Mouse (Mus musculus) adrenal gland, postnatal 14 days (tissue): ENCODE measurements around the gene Ptprn2. TPM values are rescaled to one million over a fixed set of nuclear protein-coding genes. Genes with fewer than 3 reads are reported as not detected.
A peak's percentile ranks its signal among the peaks of the same experiment; 100 is the strongest.

ENCODE experiments used
- DNase-seq: peaks from one replicate; pipeline ENCODE4 v3.0.0; 2021; ENCODE audit warnings: mixed read lengths
- total RNA-seq: library from RNA; stranded (reverse); gene quantifications from 2 replicates; pipeline ENCODE4 v1.2.3, GENCODE M21; 2021

Ptprn2 gene
- total RNA-seq, 1 experiment from 2014 or later = 15.4 TPM

DNA sequence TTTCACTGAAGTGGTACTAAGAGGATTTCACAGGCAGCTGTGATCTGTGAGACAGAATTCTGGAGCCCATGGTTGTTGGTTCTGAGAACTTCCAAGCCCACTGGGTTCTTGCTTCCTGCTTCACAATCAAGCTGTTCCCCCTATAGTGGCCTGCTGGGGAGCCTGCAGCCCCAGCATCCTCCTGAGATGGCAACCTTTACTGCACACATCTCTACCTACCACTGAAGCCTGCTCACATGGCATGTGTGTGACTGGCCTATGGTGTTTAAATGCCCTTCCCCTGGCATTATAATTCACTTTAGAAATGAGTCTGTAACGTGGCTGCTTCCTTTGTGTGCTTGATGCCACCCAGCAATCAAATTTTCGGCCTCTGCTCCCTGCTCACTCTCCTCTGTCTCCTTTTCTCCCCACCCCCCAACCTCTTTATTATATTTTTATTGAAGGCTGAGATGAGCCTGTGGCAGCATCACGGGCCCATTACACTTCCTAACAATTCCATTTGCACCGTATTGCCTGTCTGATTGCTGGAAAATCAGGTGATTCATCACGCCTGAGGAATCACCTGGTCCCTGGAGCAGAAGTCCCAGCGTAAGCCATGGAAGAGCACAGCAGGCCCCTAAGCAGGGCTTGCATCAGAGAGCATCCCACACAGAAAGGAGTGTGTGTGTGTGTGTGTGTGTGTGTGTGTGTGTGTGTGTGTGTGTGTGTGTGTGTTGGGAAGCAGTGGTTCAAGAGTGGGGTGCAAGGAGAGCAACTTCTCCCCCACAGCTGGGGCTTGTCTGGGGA is 402.2 kb downstream of the Ptprn2 start:
- peak; percentile 5 for DNase-seq

DNA sequence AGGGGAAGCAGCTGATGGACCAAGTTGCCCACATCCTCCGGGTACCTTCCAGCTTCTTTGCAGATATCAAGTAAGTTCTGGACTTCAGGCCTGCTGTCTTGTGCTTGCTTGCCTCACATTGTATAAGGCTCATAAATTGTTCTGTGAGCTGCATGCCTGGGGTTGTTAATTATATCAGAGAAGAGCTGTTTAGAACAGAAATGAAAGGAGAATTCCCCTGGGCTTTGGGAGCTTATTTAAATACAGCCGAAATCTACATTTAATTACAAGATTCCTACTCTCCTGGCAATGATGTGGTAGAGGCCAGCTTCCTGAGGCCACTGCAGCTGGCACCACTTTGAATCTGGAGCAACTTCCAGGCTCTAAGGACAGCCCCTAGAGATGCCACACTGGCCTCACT is 403.3 kb downstream of the Ptprn2 start:
- no peak for DNase-seq

DNA sequence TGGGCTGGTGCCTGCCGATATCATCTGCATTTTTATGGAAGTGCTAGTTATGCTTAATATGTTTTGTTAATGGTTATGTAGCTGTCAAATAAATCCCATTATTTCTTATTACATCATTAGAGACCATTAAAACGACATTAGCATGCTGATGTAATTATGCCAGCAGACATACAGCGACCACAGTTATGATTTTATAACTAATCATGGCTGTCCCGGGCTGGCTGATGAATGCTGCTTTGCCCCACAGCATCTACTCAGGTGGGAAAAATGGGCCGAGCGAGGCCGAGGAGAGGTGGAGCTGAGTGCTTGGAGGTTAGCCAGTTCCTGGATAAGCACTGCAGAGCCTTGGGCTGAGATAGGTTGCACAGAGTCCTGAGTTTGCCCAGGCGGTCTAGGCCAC is 407.1 kb downstream of the Ptprn2 start:
- no peak for DNase-seq

DNA sequence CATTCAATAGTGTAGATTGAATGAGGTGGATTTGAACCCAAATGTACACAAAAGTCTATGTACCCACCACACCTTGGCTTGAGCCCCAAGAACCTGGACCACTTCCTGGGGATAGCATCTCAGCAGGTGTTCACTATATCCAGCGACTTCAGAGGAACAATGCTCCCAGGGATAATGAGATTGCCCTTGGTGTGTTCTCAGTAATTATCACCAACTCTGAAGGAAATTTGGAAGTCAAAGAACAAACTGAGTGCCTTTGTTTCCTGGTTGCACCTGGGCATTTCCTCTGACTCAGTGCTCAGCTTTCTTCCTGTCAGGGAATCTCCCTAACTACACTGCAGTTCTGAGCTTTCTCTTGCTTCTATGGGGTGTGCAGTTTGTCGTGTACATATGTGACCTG is 411.1 kb downstream of the Ptprn2 start:
- no peak for DNase-seq

DNA sequence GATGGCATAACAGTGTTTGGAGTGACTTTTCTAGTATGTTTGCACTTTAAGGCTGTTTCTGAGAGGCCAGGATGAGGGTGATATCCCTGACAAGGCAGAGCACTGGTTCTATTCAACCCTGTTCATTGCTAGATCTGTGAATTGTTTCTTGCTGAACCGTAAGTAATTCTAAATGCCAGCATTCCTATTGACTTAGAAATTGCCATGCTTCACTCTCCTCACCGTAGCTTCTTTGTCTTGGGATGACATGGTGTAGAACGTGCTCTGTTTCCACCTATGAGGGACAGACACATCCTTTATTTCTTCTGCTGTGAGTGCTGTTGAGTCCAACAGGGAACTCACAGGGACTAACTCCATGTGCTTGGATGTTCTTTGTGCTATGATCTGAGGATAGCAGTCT is 416.3 kb downstream of the Ptprn2 start:
- no peak for DNase-seq

DNA sequence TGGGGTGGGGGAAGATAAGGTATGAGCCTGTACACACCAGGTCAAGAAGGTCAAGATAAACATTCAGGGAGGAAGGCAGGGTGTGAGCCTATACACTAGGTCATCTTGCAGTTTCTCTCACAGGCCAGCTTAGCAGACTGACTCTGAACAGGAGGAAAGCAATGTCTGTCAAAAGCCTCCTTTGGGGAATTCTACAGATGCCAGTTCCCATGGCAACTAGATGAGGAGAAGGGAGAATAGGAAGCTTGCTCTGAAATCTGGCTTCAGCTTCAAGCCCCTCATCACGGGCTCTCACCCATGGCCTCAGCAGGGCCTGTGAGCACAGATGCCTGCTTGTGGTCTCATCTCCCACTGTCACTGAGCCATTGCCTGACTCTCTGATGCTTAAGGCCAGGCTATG is 421.9 kb downstream of the Ptprn2 start:
- DNase-seq = no peak

DNA sequence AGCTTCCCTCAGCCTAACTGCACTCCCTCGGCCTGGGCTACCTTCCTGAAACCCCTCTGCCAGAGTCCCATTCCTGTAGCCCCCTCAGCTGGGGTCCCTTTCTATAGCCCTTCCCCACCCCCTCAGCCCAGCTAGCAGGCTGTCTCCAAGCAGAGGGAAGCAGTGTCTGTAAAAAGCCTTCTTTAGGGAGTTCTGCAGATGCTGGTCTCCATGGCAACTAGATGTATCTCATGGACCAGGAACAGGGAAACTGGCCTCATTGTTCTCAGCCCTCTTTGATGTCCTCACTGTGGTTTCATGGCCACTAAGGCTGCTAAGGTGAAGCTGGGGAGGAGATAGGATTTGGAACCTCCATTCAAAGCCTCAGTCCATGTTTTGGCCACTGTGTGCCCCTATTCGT is 423.1 kb downstream of the Ptprn2 start:
- no peak for DNase-seq

DNA sequence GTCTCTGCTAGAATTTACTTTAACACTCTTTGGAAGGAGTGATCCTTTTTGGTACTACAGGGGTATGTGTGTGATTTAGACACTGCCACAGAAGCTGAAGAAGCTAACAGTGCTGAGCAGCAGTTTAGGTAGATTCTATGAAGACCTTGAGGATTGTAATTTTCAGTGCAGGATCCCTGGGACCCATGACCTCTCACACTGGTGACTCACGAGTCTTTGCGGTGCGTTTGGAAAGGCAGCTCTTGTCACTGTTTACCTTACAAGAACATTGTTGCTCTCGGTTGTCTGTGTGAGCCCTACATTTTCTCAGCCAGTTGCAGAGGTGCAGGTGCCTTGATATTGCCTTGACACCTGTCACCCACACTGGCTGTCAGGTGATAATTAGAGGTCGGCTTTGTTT is 431.3 kb downstream of the Ptprn2 start:
- DNase-seq = no peak

DNA sequence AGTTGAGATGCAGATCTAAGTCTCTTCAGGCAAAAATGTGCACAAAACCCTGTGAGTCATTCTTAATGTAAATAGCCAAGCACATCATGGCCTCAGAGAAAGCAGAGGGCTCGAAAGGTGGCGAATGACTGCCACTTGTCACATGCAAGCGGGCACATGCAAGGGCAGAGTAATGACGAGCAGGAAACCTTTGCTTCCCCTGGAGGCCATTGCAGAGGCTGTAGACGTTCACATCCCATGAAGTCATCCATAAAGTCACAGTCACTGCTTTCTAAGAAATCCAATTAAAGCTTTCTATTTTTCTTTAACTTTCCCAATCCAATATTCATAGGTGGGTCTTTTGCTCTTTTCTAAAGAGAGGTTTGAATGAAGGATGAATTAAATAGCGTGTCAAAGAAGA is 433.7 kb downstream of the Ptprn2 start:
- no peak for DNase-seq

DNA sequence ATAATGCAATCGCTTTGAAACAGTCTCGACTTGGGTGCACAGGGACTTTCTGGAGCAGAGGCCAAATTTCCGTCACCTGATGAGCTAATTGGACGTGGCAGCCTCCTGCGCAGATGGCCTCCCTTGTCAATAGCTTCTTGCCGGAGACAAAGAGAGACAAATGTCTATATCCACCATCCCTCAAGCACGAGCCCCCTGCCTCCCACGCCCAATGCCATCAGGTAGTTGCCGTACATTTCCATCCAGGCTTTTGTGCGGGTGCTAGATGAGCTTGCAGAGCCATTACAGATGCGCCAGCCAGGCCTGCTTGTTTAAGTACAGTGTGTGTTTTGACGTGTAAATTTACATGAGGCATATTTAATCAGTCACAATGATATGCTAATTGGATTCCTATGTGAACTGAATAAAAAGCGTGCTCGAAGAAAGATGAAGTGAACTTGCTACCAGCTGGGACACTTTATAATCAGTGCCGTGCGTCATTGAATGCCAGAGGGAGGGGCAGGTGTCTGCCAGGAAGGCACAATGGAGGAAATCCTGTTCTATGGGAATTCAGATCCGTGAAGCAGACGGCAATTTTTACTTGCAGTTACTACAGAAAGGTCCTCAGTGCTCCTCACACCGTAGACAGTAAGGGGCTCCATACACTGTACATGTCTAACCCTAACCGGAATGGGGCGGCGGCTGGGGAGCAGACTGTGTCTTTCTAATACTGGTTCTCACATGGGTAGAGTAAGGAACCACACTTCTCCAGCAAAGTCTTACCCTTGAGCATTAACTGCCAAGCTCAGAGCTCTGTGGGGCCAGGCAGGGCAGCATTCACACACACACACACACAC is 434.4 kb downstream of the Ptprn2 start:
- DNase-seq = no peak

DNA sequence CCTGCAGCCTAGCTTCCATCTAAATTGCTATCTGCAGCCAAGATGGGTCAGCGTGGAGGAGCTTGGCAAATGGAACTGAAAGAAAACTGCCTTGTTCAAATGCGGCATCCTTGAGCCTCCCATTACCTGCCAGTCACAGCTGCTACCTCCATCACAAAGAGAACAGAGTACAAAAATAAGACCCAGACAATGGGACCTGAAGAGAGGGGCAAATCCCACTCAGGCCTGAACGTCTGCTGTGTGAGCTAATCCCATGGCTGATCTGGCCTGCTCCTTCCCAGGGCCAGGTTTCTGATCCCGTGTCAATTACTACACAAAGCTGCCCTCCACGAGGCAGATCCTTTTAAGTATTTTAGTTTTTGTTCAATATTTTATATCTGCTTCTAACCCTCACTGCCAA is 441.6 kb downstream of the Ptprn2 start:
- no peak for DNase-seq

DNA sequence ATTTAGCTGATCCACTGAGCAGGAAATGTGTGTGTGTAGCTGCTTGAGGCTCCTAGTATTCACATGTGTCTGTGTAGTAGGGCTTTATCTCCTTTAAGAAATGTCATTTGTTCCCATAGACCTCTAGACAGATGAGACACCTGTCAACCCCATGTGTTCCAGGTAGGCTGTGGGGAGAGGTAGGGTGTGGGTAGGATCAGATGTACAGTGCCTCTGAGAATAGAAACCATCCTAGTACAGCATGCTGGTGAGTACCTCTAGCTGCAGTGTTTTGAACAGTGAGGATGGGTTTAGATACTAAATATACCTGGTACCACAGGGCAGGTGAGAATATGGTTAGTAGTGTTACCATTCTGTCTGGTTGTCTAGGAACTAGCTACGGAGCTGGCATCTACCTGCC is 442.0 kb downstream of the Ptprn2 start:
- DNase-seq = no peak

DNA sequence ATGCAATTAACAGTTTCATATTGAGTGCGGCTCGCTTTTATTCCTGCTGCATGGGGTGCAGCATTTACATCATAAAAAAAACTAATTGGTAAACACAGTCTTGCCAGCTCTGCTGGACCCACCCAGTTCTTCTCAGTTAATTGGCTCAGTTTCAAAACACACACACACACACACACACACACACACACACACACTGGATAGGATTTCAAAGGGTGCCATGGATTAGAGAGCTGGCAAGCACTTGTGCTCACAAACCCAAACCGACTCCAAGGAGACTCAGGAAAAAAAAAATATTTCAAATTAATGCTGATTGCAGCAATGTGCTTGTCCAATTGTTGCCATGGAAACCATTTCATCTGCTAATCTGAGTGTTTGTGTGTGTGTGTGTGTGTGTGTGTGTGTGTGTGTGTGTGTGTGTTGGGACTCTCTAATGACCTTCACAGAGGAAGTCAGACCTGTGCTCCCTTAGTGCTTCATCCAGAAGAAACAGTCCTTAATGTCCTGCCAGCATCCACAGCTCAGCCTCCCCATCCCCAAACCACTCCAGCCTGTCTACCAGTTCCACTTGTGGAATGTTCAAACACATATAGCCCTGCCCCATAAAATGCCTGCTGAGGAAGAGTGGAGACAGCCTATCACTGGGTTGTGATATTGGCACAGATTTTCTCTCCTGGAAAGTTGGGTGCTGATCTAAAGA is 452.8 kb downstream of the Ptprn2 start:
- no peak for DNase-seq

DNA sequence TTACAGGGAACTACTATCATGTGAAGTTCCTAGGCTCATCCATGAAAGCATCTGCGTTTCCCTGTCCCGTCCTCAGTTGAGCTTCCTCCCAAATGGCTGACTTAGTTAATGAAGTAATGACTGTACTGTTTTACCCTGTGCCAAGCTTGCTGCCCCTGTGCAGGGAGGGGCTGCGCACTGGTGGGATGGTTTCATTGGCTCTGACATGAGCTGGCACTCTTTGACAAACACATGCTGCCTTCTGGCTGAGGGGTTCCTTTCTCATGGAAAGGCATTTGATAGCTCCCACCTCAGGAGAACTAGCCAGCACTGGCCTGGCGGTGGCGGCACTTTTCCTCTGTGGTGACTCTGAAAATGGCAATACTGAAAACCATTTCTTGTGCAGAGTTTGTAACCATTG is 458.4 kb downstream of the Ptprn2 start:
- DNase-seq = no peak

DNA sequence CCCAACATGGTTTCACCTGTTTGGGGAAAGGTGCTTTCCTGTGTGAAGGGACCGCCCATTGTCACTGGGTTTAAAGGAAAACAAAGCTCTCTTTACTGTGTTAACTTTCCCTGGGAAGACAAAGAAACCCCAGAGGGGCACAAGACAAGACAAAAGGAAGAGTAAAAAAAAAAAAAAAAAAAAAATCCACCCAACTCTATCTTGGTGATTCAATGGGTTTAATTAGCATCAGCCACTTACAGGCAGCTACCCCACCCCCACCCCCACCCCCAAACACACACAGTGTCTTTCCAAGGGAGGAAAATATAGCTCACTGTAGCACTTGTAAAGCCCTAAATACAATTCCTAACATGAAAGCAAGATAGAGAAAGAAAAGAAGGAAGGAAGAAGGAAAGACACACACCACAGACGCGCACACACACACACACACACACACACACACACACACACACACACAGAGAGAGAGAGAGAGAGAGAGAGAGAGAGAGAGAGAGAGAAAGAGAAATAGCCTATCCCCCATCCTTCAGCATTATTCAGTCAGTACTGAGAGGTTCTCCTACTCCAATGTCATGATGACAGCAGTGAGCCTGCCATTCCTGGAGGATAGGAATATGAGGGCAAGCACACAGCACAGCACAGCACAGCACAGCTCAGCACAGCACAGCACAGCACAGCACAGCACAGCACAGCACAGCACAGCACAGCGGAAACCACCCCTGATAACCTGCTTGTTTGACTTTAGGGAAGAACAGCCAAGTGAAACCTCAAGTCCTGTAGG is 462.8 kb downstream of the Ptprn2 start:
- DNase-seq = no peak

DNA sequence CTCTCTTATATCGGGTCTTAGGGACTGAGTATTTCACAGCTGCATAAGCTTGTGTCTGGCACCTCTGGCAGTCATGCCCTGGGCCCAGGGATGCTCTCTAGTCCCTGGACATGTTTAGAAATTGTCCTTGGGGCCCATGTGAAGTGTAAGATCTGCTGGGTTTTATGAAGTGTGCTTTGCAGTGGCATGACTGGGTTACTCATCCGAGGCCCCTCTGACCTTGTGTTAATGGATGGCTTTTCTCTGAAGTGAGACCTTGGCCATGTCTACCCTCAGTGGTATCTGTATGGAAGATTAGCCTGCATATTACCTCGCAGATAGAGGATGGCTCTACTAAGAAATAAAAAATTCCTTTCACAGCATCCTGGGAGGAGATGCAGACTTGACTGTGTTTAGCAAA is 464.2 kb downstream of the Ptprn2 start:
- DNase-seq = peak; percentile 44

DNA sequence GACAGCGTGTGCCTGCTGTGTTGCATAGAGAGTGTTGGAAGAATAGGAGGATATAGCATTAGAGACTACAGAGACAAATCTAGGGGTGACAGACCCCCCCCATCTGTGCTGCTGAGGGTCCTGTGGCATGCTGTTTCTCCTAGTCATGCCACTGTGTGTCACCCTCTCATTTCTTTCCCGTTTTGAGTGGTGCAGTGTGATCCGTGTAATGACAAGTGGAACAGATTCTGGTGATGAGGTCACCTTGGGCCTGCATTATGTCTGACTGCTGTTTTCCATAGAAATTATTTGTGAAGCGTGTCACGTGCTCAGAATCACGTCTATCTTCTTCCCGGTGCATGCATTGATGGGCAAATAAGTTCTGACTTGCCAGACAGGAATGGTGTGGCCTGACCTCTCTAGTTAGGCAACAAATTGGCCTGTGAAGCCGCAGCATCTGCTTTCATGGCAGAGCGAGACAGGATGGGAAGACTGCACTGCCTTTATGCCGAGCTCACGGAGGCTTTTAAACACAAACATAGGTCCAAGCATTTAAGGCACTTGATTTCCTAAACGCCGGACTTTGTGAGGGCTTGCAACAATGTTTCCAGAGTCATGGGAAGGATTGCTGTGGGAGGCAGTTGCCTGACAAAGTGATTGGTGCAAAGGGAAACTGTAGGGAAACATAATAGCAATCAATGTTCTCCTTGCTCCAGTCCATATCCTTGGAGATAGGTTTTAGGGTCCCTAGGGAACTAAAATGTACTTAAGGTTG is 467.1 kb downstream of the Ptprn2 start:
- DNase-seq = no peak

DNA sequence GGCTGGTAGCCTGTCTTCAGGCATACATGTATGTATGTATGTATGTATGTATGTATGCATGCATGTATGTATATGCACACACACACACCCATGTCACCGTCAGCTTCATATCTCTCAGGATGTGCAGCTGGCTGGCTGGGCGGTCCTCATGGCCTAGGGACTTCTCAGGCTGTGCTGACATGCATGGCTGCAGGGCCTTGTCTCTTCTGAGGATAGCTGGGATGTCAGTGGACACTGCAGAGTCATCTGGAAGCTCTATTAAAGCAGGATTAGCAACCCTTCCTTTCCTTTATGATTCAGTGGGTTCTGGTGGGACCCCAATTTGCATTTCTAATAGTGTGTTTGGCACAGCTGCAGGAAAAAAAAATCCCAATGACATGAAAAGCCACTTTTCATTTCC is 473.6 kb downstream of the Ptprn2 start:
- no peak for DNase-seq

DNA sequence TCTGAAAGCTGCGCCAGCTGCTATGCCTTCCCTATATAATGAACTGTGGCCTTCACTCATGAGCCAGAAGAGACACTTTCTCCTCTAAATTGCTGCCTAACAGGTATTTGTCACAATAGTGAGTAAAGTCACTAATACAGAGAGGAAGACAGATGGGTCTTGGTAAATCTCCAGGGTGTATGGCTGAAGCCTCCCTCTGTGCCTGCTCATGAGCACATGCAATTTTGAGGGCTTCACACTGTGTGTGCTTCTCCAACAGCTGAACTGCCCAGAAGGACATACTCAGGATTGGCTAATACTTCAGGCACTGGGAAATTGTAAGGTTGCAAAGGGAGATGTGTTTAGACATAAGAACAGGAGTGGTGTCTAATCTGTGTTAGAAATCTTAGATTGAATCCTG is 478.4 kb downstream of the Ptprn2 start:
- no peak for DNase-seq

DNA sequence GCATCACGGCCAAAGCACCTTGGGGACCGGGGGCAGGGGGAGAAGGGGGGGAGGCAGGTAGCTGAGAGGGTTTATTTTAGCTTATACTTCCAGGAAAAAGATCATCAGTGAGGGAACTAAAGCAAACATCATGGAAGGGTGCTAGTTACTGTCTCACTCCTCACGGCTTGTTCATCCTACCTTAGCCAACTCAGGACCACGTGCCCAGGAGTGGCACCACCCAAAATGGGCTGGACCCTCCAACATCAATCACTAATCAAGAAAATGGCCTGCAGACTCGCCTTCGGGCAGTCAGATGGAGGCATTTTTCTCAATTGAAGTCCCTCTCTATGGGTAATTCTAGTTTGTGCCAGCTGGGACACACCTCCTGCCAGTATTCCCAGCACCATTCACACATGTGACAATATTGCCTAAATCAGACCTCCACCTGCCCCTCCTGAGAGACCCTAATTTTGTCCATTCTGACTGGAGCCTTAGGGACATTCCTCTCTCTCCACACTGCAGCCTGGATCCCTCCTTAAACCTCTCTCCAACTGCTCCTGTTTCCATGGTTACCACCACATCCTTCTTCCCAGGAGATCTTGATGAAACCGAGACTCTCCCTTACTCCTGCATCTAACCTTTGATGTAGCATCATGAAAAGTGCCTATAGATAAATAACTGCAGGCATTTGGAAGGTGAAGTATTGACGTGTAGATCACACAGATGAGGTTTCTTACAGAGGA is 482.9 kb downstream of the Ptprn2 start:
- no peak for DNase-seq

DNA sequence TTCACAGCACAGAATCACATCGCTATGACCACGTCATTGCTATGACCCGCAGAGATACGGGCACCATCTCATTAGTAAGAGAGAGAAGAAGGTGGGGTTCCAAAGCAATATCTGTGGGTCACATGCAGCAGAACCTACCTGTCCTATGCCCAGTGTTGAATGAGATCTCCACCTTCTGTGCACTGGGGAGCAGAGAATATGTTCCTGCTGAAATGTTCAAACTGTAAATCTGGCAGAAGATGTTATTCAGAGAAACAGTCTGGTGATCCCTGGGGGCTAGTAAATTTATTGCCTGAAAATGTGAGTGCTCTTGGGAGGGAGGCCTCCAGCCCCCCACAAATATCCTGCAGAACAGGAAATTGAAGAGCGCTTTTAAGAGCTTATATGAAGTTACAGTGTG is 490.0 kb downstream of the Ptprn2 start:
- DNase-seq = no peak
